Mouse (Mus musculus): ENCODE measurements around the gene Rin2.
A peak's percentile ranks its signal among the peaks of the same experiment; 100 is the strongest.
"Not testable (repeated sequence)": the region's sequence is repeated elsewhere in the genome, so short reads cannot be mapped to it uniquely, and the experiment has no call there.

Rin2 gene

DNA sequence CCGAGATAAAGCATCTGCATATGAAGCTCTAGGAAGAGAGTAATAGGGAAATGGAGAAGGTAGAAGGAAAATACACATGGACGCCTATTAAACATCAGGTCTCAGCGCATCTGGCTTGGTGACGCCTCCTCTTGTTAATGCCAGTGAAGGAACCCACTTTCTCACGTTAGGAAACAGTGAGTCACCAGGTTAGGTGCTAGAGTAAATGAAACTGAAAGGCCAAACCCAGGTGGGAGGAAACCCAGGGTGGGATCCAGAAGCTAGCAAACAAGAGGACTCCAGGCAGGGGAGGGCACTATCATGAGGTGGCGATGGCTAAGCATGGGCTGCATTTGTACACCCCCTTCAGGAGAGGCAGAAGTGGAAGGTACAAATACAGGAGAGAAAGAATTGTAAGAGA is 230.1 kb downstream of the Rin2 start:
- DNase-seq, result no peak

- DNase-seq, result not testable (repeated sequence)
Measured at GRCm38 (mm10) chr2:145905884-145906283, 230.9 kb downstream of the Rin2 start.

- DNase-seq, result no peak
Measured at GRCm38 (mm10) chr2:145920941-145921650, 246.1 kb downstream of the Rin2 start.

GRCm38 (mm10) chr2:145934339-145935231 is 259.6 kb downstream of the Rin2 start, which contains the start of the genes Cfap61 and Crnkl1:
Gene Cfap61 (plus strand): TSS chr2:145934784.
Gene Crnkl1 (minus strand): TSS chr2:145935014.
- DNase-seq, result peak; percentile 86 to 89

DNA sequence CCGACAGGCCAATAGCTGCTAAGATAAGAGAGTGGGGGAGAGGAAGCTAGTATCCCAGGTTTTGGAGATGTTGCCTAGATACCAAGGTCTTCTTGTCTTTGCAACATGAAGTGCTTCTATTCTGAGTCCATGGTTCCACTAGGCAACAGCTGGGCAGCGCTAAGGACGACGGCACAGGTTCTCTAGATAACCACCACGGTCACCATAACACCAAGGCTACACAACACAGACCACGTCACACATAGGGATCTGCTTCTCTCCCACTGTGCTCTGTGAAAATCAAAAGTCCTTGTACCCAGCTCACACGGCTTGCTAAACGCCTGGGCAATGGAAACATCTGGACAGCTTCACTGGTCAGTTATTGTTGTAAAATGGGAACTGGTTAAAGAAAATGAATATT is 262.0 kb downstream of the Rin2 start:
- DNase-seq, result no peak

Measured in spleen, adult 18-20 months (tissue).